In genomic region chr10:42220418-42220952, GRCm38 (mm10) we compare ENCODE assay signal across 11 mouse cellular contexts. TPM values are rescaled to one million over a fixed set of nuclear protein-coding genes. Genes with fewer than 3 reads are reported as not detected.
DNase-seq lines count a peak whose midpoint lies in the region; ATAC-seq and TF ChIP-seq lines count a peak whose summit lies in the region.
"Had no signal": no experiment of that assay in that cellular context is flagged by ENCODE, and none has a peak within 500 bp of the region (broad histone marks: within the 10 kb centered on the region; RNA-seq: fewer than 3 reads in every experiment).

No protein-coding gene starts in this region.

- H3K27me3 ChIP-seq in lung, postnatal 0 days (replicated peaks; ENCODE audit: insufficient read depth, low read length) = no peaks in the 10 kb centered on the region
- H3K27me3 ChIP-seq in limb, embryonic 12.5 days = no peaks in the 10 kb centered on the region

- ATAC-seq in lung, postnatal 0 days = peak; percentile 35; the same call in 1 of the 2 replicates
- ATAC-seq in limb, embryonic 12.5 days (ENCODE audit: insufficient number of reproducible peaks, insufficient read depth, low FRiP score, low TSS enrichment, low read depth) = no peak
- ATAC-seq: inflammation-experienced regulatory T-cells, adult 6 months had no signal

- peaks cover 12% of the 10 kb centered on the region; the same call in 1 of the 2 replicates for H3K4me1 ChIP-seq in lung, postnatal 0 days (ENCODE audit: insufficient read depth, low read depth, low read length)
- H3K4me1 ChIP-seq in limb, embryonic 12.5 days (replicated peaks) = peaks cover 42% of the 10 kb centered on the region

- 38% methylated on average over 5 of the region's 5 CpGs for WGBS in lung, postnatal 0 days
- WGBS in limb, embryonic 12.5 days = 65% methylated on average over 5 of the region's 5 CpGs

- no peaks in the 10 kb centered on the region for H3K9me3 ChIP-seq in lung, postnatal 0 days (ENCODE audit: low read length)
- no peaks in the 10 kb centered on the region for H3K9me3 ChIP-seq in limb, embryonic 12.5 days

- no peak overlapping the region for H3K27ac ChIP-seq in lung, postnatal 0 days (ENCODE audit: low read length)
- peak overlapping the region; percentile 56 for H3K27ac ChIP-seq in limb, embryonic 12.5 days

- TF ChIP-seq CTCF in lung, postnatal 0 days (IDR thresholded peaks at IDR 0.05) = no peak

- no peak for DNase-seq in lung, postnatal 0 days (ENCODE audit: low spot score)
- no peak for DNase-seq in lung, postnatal 36 days
- DNase-seq in c-Kit-positive CD71-negative TER-119-negative erythroid progenitor cells, embryonic 14.5 days (ENCODE audit: low read depth) = peak; percentile 38
- peak; percentile 40 for DNase-seq in thymus, postnatal 14 days
- DNase-seq in layer of hippocampus, postnatal 14 days (ENCODE audit: low spot score in 2 of 2) = no peak
- DNase-seq in cerebellum, adult 11-12 months = no peak
- DNase-seq: lung, embryonic 14.5 days; right cerebral cortex, adult 18-20 months had no signal

- H3K36me3 ChIP-seq in lung, postnatal 0 days (ENCODE audit: insufficient read depth, low read length) = no peaks in the 10 kb centered on the region
- H3K36me3 ChIP-seq in limb, embryonic 12.5 days = no peaks in the 10 kb centered on the region

- no peak overlapping the region for H3K4me2 ChIP-seq in lung, postnatal 0 days (replicated peaks; ENCODE audit: low read depth, low read length)
- no peak overlapping the region for H3K4me2 ChIP-seq in limb, embryonic 12.5 days
- H3K4me2 ChIP-seq: lung, embryonic 14.5 days had no signal

- no peak for TF ChIP-seq EP300 in lung, postnatal 0 days (IDR thresholded peaks at IDR 0.05)

- no peak overlapping the region for H3K4me3 ChIP-seq in lung, postnatal 0 days (ENCODE audit: low read depth, low read length)
- no peak overlapping the region for H3K4me3 ChIP-seq in limb, embryonic 12.5 days (replicated peaks)
- H3K4me3 ChIP-seq: myocyte had no signal

- no peak overlapping the region for H3K9ac ChIP-seq in lung, postnatal 0 days (replicated peaks; ENCODE audit: low read depth)
- H3K9ac ChIP-seq in limb, embryonic 12.5 days (replicated peaks) = no peak overlapping the region
- H3K9ac ChIP-seq: lung, embryonic 14.5 days had no signal

RNA-seq across cellular contexts. Expression of gene Foxo3, which starts 56.1 kb away (rescaled TPM):
- polyA plus RNA-seq in lung, postnatal 0 days (2015; fragmentation: Nextera tagmentation; extraction: Ambion mirVana) = 15.2 and 22.9 TPM in 2 replicates
- 6.3 and 6.4 TPM in 2 replicates for polyA plus RNA-seq in limb, embryonic 12.5 days (2016; fragmentation: Nextera tagmentation; extraction: Ambion mirVana)
- total RNA-seq in layer of hippocampus, postnatal 14 days (2021) = 10 to 100 TPM; 40.1 to 41.1 TPM

Comparison
In these comparisons a context has a peak if more than half of its experiments do, and no peak if none do; other contexts are left out.
1. DNase-seq: peak in c-Kit-positive CD71-negative TER-119-negative erythroid progenitor cells, embryonic 14.5 days (single experiment) and thymus, postnatal 14 days (single experiment); none in lung, postnatal 0 days (single experiment), lung, postnatal 36 days (single experiment), layer of hippocampus, postnatal 14 days (0 of 2) and cerebellum, adult 11-12 months (single experiment).